Mouse (Mus musculus) embryonic facial prominence, embryonic 13.5 days (tissue): ENCODE results near the gene Fnbp1. TPM values are rescaled to one million over a fixed set of nuclear protein-coding genes. Genes with fewer than 3 reads are reported as not detected.
A peak's percentile ranks its signal among the peaks of the same experiment; 100 is the strongest.

ENCODE experiments used
- ATAC-seq: fragments of 200-750 bp; cut with Nextera tagmentation; 2 replicates; pipeline ENCODE4 v1.8.0; 2017; ENCODE audit warnings: low read depth; ENCODE audit not compliant: insufficient number of reproducible peaks, insufficient read depth, low FRiP score, low TSS enrichment
- H3K27ac ChIP-seq: fragments of 300-500 bp; sonication (generic); 2 replicates; pipeline ENCODE4 v1.5.1; 2015; ENCODE audit warnings: moderate library complexity, mild to moderate bottlenecking, inconsistent platforms
- H3K27me3 ChIP-seq: fragments of 300-500 bp; sonication (generic); 2 replicates; pipeline ENCODE4 v1.6.1; 2015; ENCODE audit warnings: mild to moderate bottlenecking, inconsistent platforms
- H3K36me3 ChIP-seq: fragments of 300-500 bp; sonication (generic); 2 replicates; pipeline ENCODE4 v1.6.1; 2015; ENCODE audit warnings: mild to moderate bottlenecking, inconsistent platforms
- H3K4me1 ChIP-seq: fragments of 300-500 bp; sonication (generic); 2 replicates; pipeline ENCODE4 v1.6.1; 2015; ENCODE audit warnings: inconsistent platforms
- H3K4me2 ChIP-seq: fragments of 300-500 bp; sonication (generic); 2 replicates; pipeline ENCODE4 v1.6.1; 2015; ENCODE audit warnings: moderate library complexity, mild to moderate bottlenecking, inconsistent platforms
- H3K4me3 ChIP-seq: fragments of 300-500 bp; sonication (generic); 2 replicates; pipeline ENCODE4 v1.5.1; 2015; ENCODE audit warnings: mild to moderate bottlenecking, inconsistent platforms
- H3K9ac ChIP-seq: fragments of 300-500 bp; sonication (generic); 2 replicates; pipeline ENCODE4 v1.6.1; 2015; ENCODE audit warnings: mild to moderate bottlenecking, inconsistent platforms
- H3K9me3 ChIP-seq: fragments of 300-500 bp; sonication (generic); 2 replicates; pipeline ENCODE4 v1.6.1; 2016; ENCODE audit warnings: inconsistent platforms
- WGBS: fragments of 180-500 bp; shearing (Covaris S2); methylation state at CpG from one replicate; pipeline ENCODE4 v1.1.7; 2015; ENCODE audit warnings: mixed read lengths; 5-methylcytosine and 5-hydroxymethylcytosine counted together
- polyA plus RNA-seq: library from polyadenylated mRNA; unstranded; fragments of >200 nt; fragmentation: Nextera tagmentation; extraction: Ambion mirVana; gene quantifications from 2 replicates; pipeline ENCODE4 v1.2.1, GENCODE M21; 2015

The Fnbp1 gene
- polyA plus RNA-seq, 1 experiment from 2014 or later, result 29.4 TPM

GRCm38 (mm10) chr2:31135512-31135931 lies 6.3 kb downstream of the Fnbp1 start:
- Histone ChIP-seq H3K9me3 (no peaks in the 10 kb centered on the region), H3K27me3 (no peaks in the 10 kb centered on the region), H3K4me3 (no peak overlapping the region), H3K27ac (no peak overlapping the region), H3K4me2 (no peak overlapping the region), H3K9ac (no peak overlapping the region), H3K36me3 (no peaks in the 10 kb centered on the region), H3K4me1 (peaks cover 50% of the 10 kb centered on the region)
- WGBS, result 60% methylated on average over 13 of the region's 13 CpGs
- no peak for ATAC-seq

GRCm38 (mm10) chr2:31133981-31134380 lies 7.8 kb downstream of the Fnbp1 start:
- Histone ChIP-seq H3K4me2 (no peak overlapping the region), H3K36me3 (no peaks in the 10 kb centered on the region), H3K9ac (no peak overlapping the region), H3K4me3 (no peak overlapping the region), H3K9me3 (no peaks in the 10 kb centered on the region), H3K4me1 (peaks cover 45% of the 10 kb centered on the region), H3K27me3 (no peaks in the 10 kb centered on the region), H3K27ac (no peak overlapping the region)
- 68% methylated on average over 4 of the region's 4 CpGs for WGBS
- no peak for ATAC-seq

GRCm38 (mm10) chr2:31132682-31133081 lies 9.1 kb downstream of the Fnbp1 start:
- no peak for ATAC-seq
- Histone ChIP-seq H3K4me1 (peaks cover 45% of the 10 kb centered on the region), H3K4me3 (no peak overlapping the region), H3K9me3 (no peaks in the 10 kb centered on the region), H3K27ac (no peak overlapping the region), H3K27me3 (no peaks in the 10 kb centered on the region), H3K36me3 (no peaks in the 10 kb centered on the region), H3K4me2 (no peak overlapping the region), H3K9ac (no peak overlapping the region)
- 74% methylated on average over 8 of the region's 8 CpGs for WGBS

GRCm38 (mm10) chr2:31130815-31131299 lies 11.0 kb downstream of the Fnbp1 start:
- H3K4me1 ChIP-seq, result peaks cover 48% of the 10 kb centered on the region
- H3K36me3 ChIP-seq, result no peaks in the 10 kb centered on the region
- H3K9ac ChIP-seq, result no peak overlapping the region
- no peaks in the 10 kb centered on the region for H3K27me3 ChIP-seq
- WGBS, result 73% methylated on average over 8 of the region's 8 CpGs
- H3K4me3 ChIP-seq, result no peak overlapping the region
- no peak overlapping the region for H3K27ac ChIP-seq
- H3K9me3 ChIP-seq, result no peaks in the 10 kb centered on the region
- no peak for ATAC-seq
- H3K4me2 ChIP-seq, result no peak overlapping the region

GRCm38 (mm10) chr2:31129742-31130518 lies 11.9 kb downstream of the Fnbp1 start:
- Histone ChIP-seq H3K9me3 (no peaks in the 10 kb centered on the region), H3K27ac (no peak overlapping the region), H3K36me3 (no peaks in the 10 kb centered on the region), H3K4me2 (no peak overlapping the region), H3K27me3 (no peaks in the 10 kb centered on the region), H3K9ac (no peak overlapping the region), H3K4me3 (no peak overlapping the region), H3K4me1 (peaks cover 44% of the 10 kb centered on the region)
- no peak for ATAC-seq
- 81% methylated on average over 14 of the region's 14 CpGs for WGBS

- 75% methylated on average over 4 of the region's 4 CpGs for WGBS
- ATAC-seq, result no peak
- no peak overlapping the region for H3K27ac ChIP-seq
Observed at GRCm38 (mm10) chr2:31127899-31128298, 13.9 kb downstream of the Fnbp1 start.

GRCm38 (mm10) chr2:31127219-31127618 lies 14.6 kb downstream of the Fnbp1 start:
- H3K27me3 ChIP-seq, result no peaks in the 10 kb centered on the region
- H3K9ac ChIP-seq, result no peak overlapping the region
- H3K4me2 ChIP-seq, result no peak overlapping the region
- no peaks in the 10 kb centered on the region for H3K9me3 ChIP-seq
- 70% methylated on average over 7 of the region's 7 CpGs for WGBS
- no peak for ATAC-seq
- H3K27ac ChIP-seq, result peak overlapping the region; percentile 11; the same call in 1 of the 2 replicates
- H3K4me3 ChIP-seq, result no peak overlapping the region
- no peaks in the 10 kb centered on the region for H3K36me3 ChIP-seq
- peaks cover 44% of the 10 kb centered on the region for H3K4me1 ChIP-seq

More at GRCm38 (mm10) chr2:31127899-31128298, 13.9 kb downstream of the Fnbp1 start:
- no peak overlapping the region for H3K4me2 ChIP-seq
- peaks cover 50% of the 10 kb centered on the region for H3K4me1 ChIP-seq
- H3K9me3 ChIP-seq, result no peaks in the 10 kb centered on the region
- no peaks in the 10 kb centered on the region for H3K27me3 ChIP-seq
- H3K36me3 ChIP-seq, result no peaks in the 10 kb centered on the region
- no peak overlapping the region for H3K4me3 ChIP-seq
- H3K9ac ChIP-seq, result no peak overlapping the region

- no peak overlapping the region for H3K4me3 ChIP-seq
- 87% methylated on average over 9 of the region's 9 CpGs for WGBS
- peaks cover 41% of the 10 kb centered on the region for H3K4me1 ChIP-seq
- H3K36me3 ChIP-seq, result no peaks in the 10 kb centered on the region
- no peaks in the 10 kb centered on the region for H3K27me3 ChIP-seq
- no peak overlapping the region for H3K4me2 ChIP-seq
- H3K9me3 ChIP-seq, result no peaks in the 10 kb centered on the region
- H3K9ac ChIP-seq, result no peak overlapping the region
- no peak overlapping the region for H3K27ac ChIP-seq
- no peak for ATAC-seq
Observed at GRCm38 (mm10) chr2:31126048-31126447, 15.8 kb downstream of the Fnbp1 start.

GRCm38 (mm10) chr2:31125156-31125555 lies 16.7 kb downstream of the Fnbp1 start:
- 82% methylated on average over 7 of the region's 7 CpGs for WGBS
- ATAC-seq, result no peak
- Histone ChIP-seq H3K27ac (no peak overlapping the region), H3K36me3 (no peaks in the 10 kb centered on the region), H3K4me3 (no peak overlapping the region), H3K9me3 (no peaks in the 10 kb centered on the region), H3K9ac (no peak overlapping the region), H3K4me2 (no peak overlapping the region), H3K4me1 (peaks cover 38% of the 10 kb centered on the region), H3K27me3 (no peaks in the 10 kb centered on the region)

- H3K4me1 ChIP-seq, result peaks cover 41% of the 10 kb centered on the region
- WGBS, result 43% methylated on average over 2 of the region's 2 CpGs
Observed at GRCm38 (mm10) chr2:31124694-31125093, 17.1 kb downstream of the Fnbp1 start.

GRCm38 (mm10) chr2:31123493-31123892 lies 18.3 kb downstream of the Fnbp1 start:
- H3K4me2 ChIP-seq, result no peak overlapping the region
- peaks cover 48% of the 10 kb centered on the region for H3K4me1 ChIP-seq
- no peak overlapping the region for H3K4me3 ChIP-seq
- H3K9ac ChIP-seq, result no peak overlapping the region
- H3K27ac ChIP-seq, result no peak overlapping the region
- no peaks in the 10 kb centered on the region for H3K9me3 ChIP-seq
- WGBS, result 74% methylated on average over 5 of the region's 5 CpGs
- no peak for ATAC-seq
- no peaks in the 10 kb centered on the region for H3K36me3 ChIP-seq
- H3K27me3 ChIP-seq, result no peaks in the 10 kb centered on the region

More at GRCm38 (mm10) chr2:31124694-31125093, 17.1 kb downstream of the Fnbp1 start:
- ATAC-seq, result no peak
- H3K36me3 ChIP-seq, result no peaks in the 10 kb centered on the region
- H3K27me3 ChIP-seq, result no peaks in the 10 kb centered on the region
- H3K4me2 ChIP-seq, result no peak overlapping the region
- no peak overlapping the region for H3K4me3 ChIP-seq
- H3K9ac ChIP-seq, result no peak overlapping the region
- H3K27ac ChIP-seq, result 0 out of 2 replicates have a peak overlapping the region, but pooled peaks have one; percentile 0
- no peaks in the 10 kb centered on the region for H3K9me3 ChIP-seq

GRCm38 (mm10) chr2:31122806-31123205 lies 19.0 kb downstream of the Fnbp1 start:
- no peaks in the 10 kb centered on the region for H3K27me3 ChIP-seq
- no peak overlapping the region for H3K4me3 ChIP-seq
- no peak for ATAC-seq
- no peak overlapping the region for H3K4me2 ChIP-seq
- peaks cover 48% of the 10 kb centered on the region for H3K4me1 ChIP-seq
- WGBS, result 94% methylated on average over 5 of the region's 5 CpGs
- no peak overlapping the region for H3K27ac ChIP-seq
- H3K9ac ChIP-seq, result no peak overlapping the region
- H3K9me3 ChIP-seq, result no peaks in the 10 kb centered on the region
- H3K36me3 ChIP-seq, result no peaks in the 10 kb centered on the region
